Mouse (Mus musculus) C2C12 (cell line): ENCODE data around the gene Dolk.

Source experiments
- CTCF ChIP-seq: IDR thresholded peaks from one replicate; pipeline ENCODE4 v1.5.1; 2011; ENCODE audit not compliant: control insufficient read depth, insufficient read depth, insufficient read length
- MAX ChIP-seq: IDR thresholded peaks from one replicate; pipeline ENCODE4 v1.6.1; 2011; ENCODE audit warnings: mild to moderate bottlenecking, control low read depth

GRCm38 (mm10) chr2:30249182-30249581 lies 37.0 kb downstream of the Dolk start:
- TF ChIP-seq CTCF (no peak), MAX (no peak)
